Comparison of ENCODE assay signal across 19 mouse cellular contexts in genomic region chr11:84549258-84549791, GRCm38 (mm10). TPM values are rescaled to one million over a fixed set of nuclear protein-coding genes. Genes with fewer than 3 reads are reported as not detected.
"Had no signal": no experiment of that assay in that cellular context is flagged by ENCODE, and none has a peak within 500 bp of the region (broad histone marks: within the 10 kb centered on the region; RNA-seq: fewer than 3 reads in every experiment).

No protein-coding gene starts in this region.

- H3K4me1 ChIP-seq: lung, embryonic 15.5 days; megakaryocyte, embryonic 14.5 days; neural tube, embryonic 12.5 days; stomach, embryonic 15.5 days had no signal

- H3K27ac ChIP-seq: lung, embryonic 15.5 days; macrophage; midbrain, embryonic 12.5 days; midbrain, embryonic 15.5 days; neural tube, embryonic 12.5 days; stomach, embryonic 15.5 days; stomach, postnatal 0 days had no signal

- H3K4me3 ChIP-seq: lung, embryonic 15.5 days; megakaryocyte, embryonic 14.5 days; midbrain, embryonic 12.5 days; midbrain, embryonic 15.5 days; neural tube, embryonic 12.5 days; stomach, embryonic 15.5 days had no signal

- DNase-seq: liver, postnatal 0 days; lung, adult 2 months; lung, postnatal 14 days; lung, postnatal 36 days; right cerebral cortex, postnatal 14 days; thymus, adult 2 months; thymus, postnatal 25 days; thymus, postnatal 4 days had no signal

- H3K27me3 ChIP-seq: lung, embryonic 15.5 days; midbrain, embryonic 15.5 days; stomach, embryonic 15.5 days had no signal

- H3K9ac ChIP-seq: liver, postnatal 0 days; lung, embryonic 15.5 days; midbrain, embryonic 12.5 days; midbrain, embryonic 15.5 days; neural tube, embryonic 12.5 days; stomach, embryonic 15.5 days had no signal

- H3K9me3 ChIP-seq: lung, embryonic 15.5 days; midbrain, embryonic 12.5 days; midbrain, embryonic 15.5 days; neural tube, embryonic 12.5 days; stomach, embryonic 15.5 days had no signal

- ATAC-seq: liver, postnatal 0 days; lung, postnatal 0 days; midbrain, embryonic 15.5 days had no signal

- H3K4me2 ChIP-seq: lung, embryonic 15.5 days; midbrain, embryonic 12.5 days; midbrain, embryonic 15.5 days; neural tube, embryonic 12.5 days; stomach, embryonic 15.5 days had no signal

- H3K36me3 ChIP-seq: lung, embryonic 15.5 days; midbrain, embryonic 12.5 days; midbrain, embryonic 15.5 days; neural tube, embryonic 12.5 days; stomach, embryonic 15.5 days had no signal

RNA-seq across cellular contexts. Expression of gene Lhx1, which starts 24.0 kb away (rescaled TPM):
- polyA plus RNA-seq: lung, adult 2 months; macrophage; spleen, adult 2 months; stomach, postnatal 0 days; urinary bladder, adult 2 months had no signal
